Mouse (Mus musculus): Measurements from ENCODE around the gene Acacb.
A peak's percentile ranks its signal among the peaks of the same experiment; 100 is the strongest.

The Acacb gene

GRCm38 (mm10) chr5:114146028-114146888 lies at the start of gene Acacb:
Gene Acacb, plus strand, starts transcription at chr5:114146535.
- no peak for DNase-seq (ENCODE audit: low spot score in 2 of 2)

GRCm38 (mm10) chr5:114099709-114100389 lies 46.5 kb upstream of the Acacb start:
- peak; percentile 92 to 94 for DNase-seq (ENCODE audit: low spot score in 2 of 2)

GRCm38 (mm10) chr5:114100390-114101099 lies 45.8 kb upstream of the Acacb start:
- DNase-seq (ENCODE audit: low spot score in 2 of 2), result no peak

- DNase-seq (ENCODE audit: low spot score in 2 of 2), result no peak
These were observed 44.5 kb upstream of the Acacb start for GRCm38 (mm10) chr5:114101873-114102272.

GRCm38 (mm10) chr5:114102807-114103206 lies 43.5 kb upstream of the Acacb start:
- DNase-seq (ENCODE audit: low spot score in 2 of 2), result no peak

- DNase-seq (ENCODE audit: low spot score in 2 of 2), result no peak
These were observed 39.9 kb upstream of the Acacb start for GRCm38 (mm10) chr5:114106391-114106935.

- DNase-seq (ENCODE audit: low spot score in 2 of 2), result no peak
These were observed 33.0 kb upstream of the Acacb start for GRCm38 (mm10) chr5:114113334-114113733.

- no peak for DNase-seq (ENCODE audit: low spot score in 2 of 2)
These were observed 31.3 kb upstream of the Acacb start for GRCm38 (mm10) chr5:114115030-114115429.

GRCm38 (mm10) chr5:114116586-114116985 lies 29.7 kb upstream of the Acacb start:
- DNase-seq (ENCODE audit: low spot score in 2 of 2), result no peak

- no peak for DNase-seq (ENCODE audit: low spot score in 2 of 2)
These were observed 26.5 kb upstream of the Acacb start for GRCm38 (mm10) chr5:114119806-114120205.

- no peak for DNase-seq (ENCODE audit: low spot score in 2 of 2)
These were observed 20.3 kb upstream of the Acacb start for GRCm38 (mm10) chr5:114126008-114126407.

GRCm38 (mm10) chr5:114126499-114127244 lies 19.7 kb upstream of the Acacb start:
- no peak for DNase-seq (ENCODE audit: low spot score in 2 of 2)

- peak; percentile 70 to 78 for DNase-seq (ENCODE audit: low spot score in 2 of 2)
These were observed 18.7 kb upstream of the Acacb start, which contains the start of gene Alkbh2 for GRCm38 (mm10) chr5:114127374-114128349. Gene Alkbh2, minus strand, starts transcription at chr5:114128218.

GRCm38 (mm10) chr5:114129550-114130210 lies 16.7 kb upstream of the Acacb start:
- no peak for DNase-seq (ENCODE audit: low spot score in 2 of 2)

GRCm38 (mm10) chr5:114130211-114130605 lies 16.1 kb upstream of the Acacb start, which contains the start of gene Ung:
Gene Ung, plus strand, starts transcription at chr5:114130386.
- no peak for DNase-seq (ENCODE audit: low spot score in 2 of 2)

- DNase-seq (ENCODE audit: low spot score in 2 of 2), result peak; percentile 94 to 96
These were observed 15.4 kb upstream of the Acacb start for GRCm38 (mm10) chr5:114130698-114131520.

GRCm38 (mm10) chr5:114131521-114131840 lies 14.9 kb upstream of the Acacb start:
- DNase-seq (ENCODE audit: low spot score in 2 of 2), result no peak

- DNase-seq (ENCODE audit: low spot score in 2 of 2), result no peak
These were observed 13.5 kb upstream of the Acacb start for GRCm38 (mm10) chr5:114132841-114133240.

- DNase-seq (ENCODE audit: low spot score in 2 of 2), result peak in 1 of 2 experiments; percentile 46
These were observed 12.2 kb upstream of the Acacb start for GRCm38 (mm10) chr5:114134091-114134534.
